Mouse (Mus musculus): Measurements from ENCODE around the gene Tbc1d8b. TPM values are rescaled to one million over a fixed set of nuclear protein-coding genes. Genes with fewer than 3 reads are reported as not detected.

Tbc1d8b gene
- polyA plus RNA-seq, 2 experiments: 0.14 to 1.3 TPM

GRCm38 (mm10) chrX:139654350-139655063 lies 30.3 kb upstream of the Tbc1d8b start:
- Histone ChIP-seq H3K4me1 (replicated peaks; ENCODE audit: control insufficient read depth in 2 of 2, insufficient read depth in 2 of 2, low read length in 1 of 2) (peaks cover 3 to 7% of the 10 kb centered on the region in 2 experiments; a peak in 3 of 4 replicates), H3K4me3 (ENCODE audit: insufficient read depth in 1 of 2, low read depth in 2 of 2, low read length in 2 of 2) (no peak overlapping the region), H3K9me3 (ENCODE audit: control insufficient read depth, low read length) (no peaks in the 10 kb centered on the region), H3K27ac (no peak overlapping the region), H3K27me3 (ENCODE audit: control insufficient read depth, insufficient read depth, low read length) (no peaks in the 10 kb centered on the region), H3K9ac (replicated peaks) (no peak overlapping the region), H3K36me3 (replicated peaks; ENCODE audit: control insufficient read depth, insufficient read depth, low read depth) (no peaks in the 10 kb centered on the region), H3K4me2 (ENCODE audit: low read depth) (no peak overlapping the region)
- DNase-seq (ENCODE audit: low read depth in 3 of 3, low spot score in 3 of 3): peak in 2 of 3 experiments; percentile 19 to 24
- 37% methylated on average over 5 of the region's 5 CpGs for WGBS (ENCODE audit: insufficient replicate concordance)
- peak; percentile 78 for ATAC-seq (ENCODE audit: insufficient read depth)
- TF ChIP-seq EP300 (IDR thresholded peaks at IDR 0.05; ENCODE audit: low read depth): no peak
- TF ChIP-seq CTCF (IDR thresholded peaks at IDR 0.05; ENCODE audit: low read depth): no peak

GRCm38 (mm10) chrX:139662111-139662510 lies 22.7 kb upstream of the Tbc1d8b start:
- H3K4me3 ChIP-seq (ENCODE audit: insufficient read depth in 1 of 2, low read depth in 2 of 2, low read length in 2 of 2): no peak overlapping the region
- no peak overlapping the region for H3K27ac ChIP-seq
- 44% methylated on average over 1 of the region's 1 CpGs for WGBS (ENCODE audit: insufficient replicate concordance)
- H3K9me3 ChIP-seq (ENCODE audit: control insufficient read depth, low read length): no peaks in the 10 kb centered on the region
- DNase-seq (ENCODE audit: low read depth in 3 of 3, low spot score in 3 of 3) (no peak), ATAC-seq (ENCODE audit: insufficient read depth) (no peak)
- H3K27me3 ChIP-seq (ENCODE audit: control insufficient read depth, insufficient read depth, low read length): no peaks in the 10 kb centered on the region
- no peaks in the 10 kb centered on the region for H3K4me1 ChIP-seq (replicated peaks; ENCODE audit: control insufficient read depth in 2 of 2, insufficient read depth in 2 of 2, low read length in 1 of 2)
- TF ChIP-seq CTCF (IDR thresholded peaks at IDR 0.05; ENCODE audit: low read depth) (peak; percentile 27; the same call in 1 of the 2 replicates), EP300 (IDR thresholded peaks at IDR 0.05; ENCODE audit: low read depth) (no peak)
- H3K36me3 ChIP-seq (replicated peaks; ENCODE audit: control insufficient read depth, insufficient read depth, low read depth): no peaks in the 10 kb centered on the region
- no peak overlapping the region for H3K9ac ChIP-seq (replicated peaks)
- no peak overlapping the region for H3K4me2 ChIP-seq (ENCODE audit: low read depth)

- Histone ChIP-seq H3K36me3 (replicated peaks; ENCODE audit: control insufficient read depth, insufficient read depth, low read depth) (no peaks in the 10 kb centered on the region), H3K9ac (replicated peaks) (no peak overlapping the region), H3K27me3 (ENCODE audit: control insufficient read depth, insufficient read depth, low read length) (no peaks in the 10 kb centered on the region), H3K9me3 (ENCODE audit: control insufficient read depth, low read length) (no peaks in the 10 kb centered on the region), H3K4me1 (replicated peaks; ENCODE audit: control insufficient read depth in 2 of 2, insufficient read depth in 2 of 2, low read length in 1 of 2) (no peaks in the 10 kb centered on the region), H3K27ac (no peak overlapping the region), H3K4me3 (ENCODE audit: insufficient read depth in 1 of 2, low read depth in 2 of 2, low read length in 2 of 2) (no peak overlapping the region), H3K4me2 (ENCODE audit: low read depth) (no peak overlapping the region)
- ATAC-seq (ENCODE audit: insufficient read depth): no peak
- WGBS (ENCODE audit: insufficient replicate concordance): 70% methylated on average over 2 of the region's 2 CpGs
- no peak for DNase-seq (ENCODE audit: low read depth in 3 of 3, low spot score in 3 of 3)
- TF ChIP-seq CTCF (IDR thresholded peaks at IDR 0.05; ENCODE audit: low read depth): no peak
- TF ChIP-seq EP300 (IDR thresholded peaks at IDR 0.05; ENCODE audit: low read depth): no peak
These were observed 19.0 kb upstream of the Tbc1d8b start for GRCm38 (mm10) chrX:139665829-139666228.

GRCm38 (mm10) chrX:139684410-139684774 lies 404 bp upstream of the Tbc1d8b start:
- no peaks in the 10 kb centered on the region for H3K9me3 ChIP-seq (ENCODE audit: control insufficient read depth, low read length)
- ATAC-seq (ENCODE audit: insufficient read depth) (peak; percentile 38), DNase-seq (ENCODE audit: low read depth in 3 of 3, low spot score in 3 of 3) (no peak)
- no peaks in the 10 kb centered on the region for H3K36me3 ChIP-seq (replicated peaks; ENCODE audit: control insufficient read depth, insufficient read depth, low read depth)
- H3K27me3 ChIP-seq (ENCODE audit: control insufficient read depth, insufficient read depth, low read length): no peaks in the 10 kb centered on the region
- 12% methylated on average over 8 of the region's 8 CpGs for WGBS (ENCODE audit: insufficient replicate concordance)
- no peaks in the 10 kb centered on the region for H3K4me1 ChIP-seq (replicated peaks; ENCODE audit: control insufficient read depth in 2 of 2, insufficient read depth in 2 of 2, low read length in 1 of 2)
- H3K9ac ChIP-seq (replicated peaks): peak overlapping the region; percentile 69
- no peak overlapping the region for H3K27ac ChIP-seq
- no peak for TF ChIP-seq CTCF (IDR thresholded peaks at IDR 0.05; ENCODE audit: low read depth)
- TF ChIP-seq EP300 (IDR thresholded peaks at IDR 0.05; ENCODE audit: low read depth): no peak
- H3K4me2 ChIP-seq (ENCODE audit: low read depth): peak overlapping the region; percentile 72
- H3K4me3 ChIP-seq (ENCODE audit: insufficient read depth in 1 of 2, low read depth in 2 of 2, low read length in 2 of 2): peak overlapping the region; percentile 63 to 99

- Histone ChIP-seq H3K4me1 (replicated peaks; ENCODE audit: control insufficient read depth in 2 of 2, insufficient read depth in 2 of 2, low read length in 1 of 2) (no peaks in the 10 kb centered on the region), H3K4me3 (ENCODE audit: insufficient read depth in 1 of 2, low read depth in 2 of 2, low read length in 2 of 2) (no peak within 1 kb of the TSS), H3K9me3 (ENCODE audit: control insufficient read depth, low read length) (no peaks in the 10 kb centered on the region), H3K27ac (no peak within 1 kb of the TSS), H3K27me3 (ENCODE audit: control insufficient read depth, insufficient read depth, low read length) (no peaks in the 10 kb centered on the region), H3K36me3 (replicated peaks; ENCODE audit: control insufficient read depth, insufficient read depth, low read depth) (no peaks in the 10 kb centered on the region), H3K4me2 (ENCODE audit: low read depth) (no peak within 1 kb of the TSS), H3K9ac (replicated peaks) (no peak within 1 kb of the TSS)
- ATAC-seq (ENCODE audit: insufficient read depth) (no peak), DNase-seq (ENCODE audit: low read depth in 3 of 3, low spot score in 3 of 3) (no peak)
- no peak for TF ChIP-seq EP300 (IDR thresholded peaks at IDR 0.05; ENCODE audit: low read depth)
- no peak for TF ChIP-seq CTCF (IDR thresholded peaks at IDR 0.05; ENCODE audit: low read depth)
- 91% methylated on average over 8 of the region's 8 CpGs for WGBS (ENCODE audit: insufficient replicate concordance)
These were observed 29.6 kb downstream of the Tbc1d8b start, which contains the start of gene Gm15013 for GRCm38 (mm10) chrX:139714381-139714780. Gm15013 (minus strand) TSS chrX:139714481.
